Mouse (Mus musculus) hindbrain, embryonic 11.5 days (tissue): ENCODE data around the gene Tgfbi. TPM values are rescaled to one million over a fixed set of nuclear protein-coding genes. Genes with fewer than 3 reads are reported as not detected.

ENCODE experiments used
- ATAC-seq: fragments of 200-750 bp; cut with Nextera tagmentation; 2 replicates; pipeline ENCODE4 v1.8.0; 2017; ENCODE audit warnings: mild to moderate bottlenecking, moderate TSS enrichment, moderate library complexity; ENCODE audit not compliant: low FRiP score
- DNase-seq: peaks from one replicate; pipeline ENCODE4 v3.0.0-alpha.2; 2015; ENCODE audit warnings: low spot score
- H3K27ac ChIP-seq: fragments of 300-500 bp; sonication (generic); 2 replicates; pipeline ENCODE4 v1.5.1; 2014; ENCODE audit warnings: mild to moderate bottlenecking, low read depth, low read length
- H3K27me3 ChIP-seq: fragments of 300-500 bp; sonication (generic); 2 replicates; pipeline ENCODE4 v1.6.1; 2014; ENCODE audit warnings: mild to moderate bottlenecking, low read length, moderate library complexity, mixed read lengths; ENCODE audit not compliant: control insufficient read depth, insufficient read depth
- H3K36me3 ChIP-seq: fragments of 300-500 bp; sonication (generic); 2 replicates; pipeline ENCODE4 v1.6.1; 2014; ENCODE audit warnings: mild to moderate bottlenecking, low read length, moderate library complexity, mixed read lengths; ENCODE audit not compliant: control insufficient read depth, insufficient read depth
- H3K4me1 ChIP-seq: fragments of 300-500 bp; sonication (generic); replicated peaks from 2 replicates; pipeline ENCODE4 v1.6.1; 2014; ENCODE audit warnings: low read length, mixed read lengths; ENCODE audit not compliant: control insufficient read depth, insufficient read depth
- H3K4me2 ChIP-seq: fragments of 300-500 bp; sonication (generic); replicated peaks from 2 replicates; pipeline ENCODE4 v1.6.1; 2014; ENCODE audit warnings: mild to moderate bottlenecking, low read depth, low read length
- H3K4me3 ChIP-seq: fragments of 300-500 bp; sonication (generic); 2 replicates; pipeline ENCODE4 v1.5.1; 2014; ENCODE audit warnings: low read depth, low read length
- H3K9ac ChIP-seq: fragments of 300-500 bp; sonication (generic); 2 replicates; pipeline ENCODE4 v1.6.1; 2014; ENCODE audit warnings: low read depth, low read length
- H3K9me3 ChIP-seq: fragments of 300-500 bp; sonication (generic); 2 replicates; pipeline ENCODE4 v1.6.1; 2016; ENCODE audit warnings: low read length; ENCODE audit not compliant: control insufficient read depth
- WGBS: fragments of 180-500 bp; shearing (Covaris S2); extraction: QIAGEN DNeasy Blood & Tissue Kit; methylation state at CpG from one replicate; pipeline ENCODE4 v1.1.7; 2014; 5-methylcytosine and 5-hydroxymethylcytosine counted together
- polyA plus RNA-seq: library from polyadenylated mRNA; unstranded; fragments of >200 nt; fragmentation: Nextera tagmentation; extraction: Ambion mirVana; gene quantifications from 2 replicates; pipeline ENCODE4 v1.2.1, GENCODE M21; 2014

Gene Tgfbi
- polyA plus RNA-seq, 1 experiment from 2014 or later = 40.0 TPM

- no peaks in the 10 kb centered on the region for H3K9me3 ChIP-seq
- H3K27ac ChIP-seq = no peak overlapping the region
- H3K27me3 ChIP-seq = no peaks in the 10 kb centered on the region
- no peaks in the 10 kb centered on the region for H3K4me1 ChIP-seq
- H3K4me3 ChIP-seq = no peak overlapping the region
- no peaks in the 10 kb centered on the region for H3K36me3 ChIP-seq
- no peak overlapping the region for H3K4me2 ChIP-seq
- ATAC-seq (no peak), DNase-seq (no peak)
- WGBS = 83% methylated on average over 2 of the region's 2 CpGs
- H3K9ac ChIP-seq = no peak overlapping the region
Measured at GRCm38 (mm10) chr13:56591939-56592338, 17.4 kb upstream of the Tgfbi start.

- WGBS = 95% methylated on average over 5 of the region's 5 CpGs
Measured at GRCm38 (mm10) chr13:56593196-56593595, 16.1 kb upstream of the Tgfbi start.

GRCm38 (mm10) chr13:56593961-56594391, 15.3 kb upstream of the Tgfbi start:
- H3K27me3 ChIP-seq = no peaks in the 10 kb centered on the region
- H3K27ac ChIP-seq = no peak overlapping the region
- no peak for DNase-seq
- no peaks in the 10 kb centered on the region for H3K4me1 ChIP-seq
- H3K9me3 ChIP-seq = no peaks in the 10 kb centered on the region
- H3K4me3 ChIP-seq = no peak overlapping the region
- WGBS = 83% methylated on average over 7 of the region's 7 CpGs
- H3K9ac ChIP-seq = no peak overlapping the region
- no peak overlapping the region for H3K4me2 ChIP-seq
- H3K36me3 ChIP-seq = no peaks in the 10 kb centered on the region
- ATAC-seq = no peak

More at GRCm38 (mm10) chr13:56593196-56593595, 16.1 kb upstream of the Tgfbi start:
- H3K9me3 ChIP-seq = no peaks in the 10 kb centered on the region
- H3K9ac ChIP-seq = no peak overlapping the region
- no peak overlapping the region for H3K4me3 ChIP-seq
- H3K4me2 ChIP-seq = no peak overlapping the region
- no peak overlapping the region for H3K27ac ChIP-seq
- no peaks in the 10 kb centered on the region for H3K27me3 ChIP-seq
- DNase-seq (no peak), ATAC-seq (no peak)
- no peaks in the 10 kb centered on the region for H3K36me3 ChIP-seq
- H3K4me1 ChIP-seq = no peaks in the 10 kb centered on the region

- H3K9me3 ChIP-seq = no peaks in the 10 kb centered on the region
- H3K27me3 ChIP-seq = no peaks in the 10 kb centered on the region
- H3K4me3 ChIP-seq = no peak overlapping the region
- no peak overlapping the region for H3K27ac ChIP-seq
- H3K9ac ChIP-seq = no peak overlapping the region
- WGBS = 69% methylated on average over 8 of the region's 8 CpGs
- no peaks in the 10 kb centered on the region for H3K36me3 ChIP-seq
- H3K4me2 ChIP-seq = no peak overlapping the region
- H3K4me1 ChIP-seq = no peaks in the 10 kb centered on the region
- ATAC-seq = no peak
- DNase-seq = no peak
Measured at GRCm38 (mm10) chr13:56595246-56595645, 14.1 kb upstream of the Tgfbi start.

- no peak overlapping the region for H3K9ac ChIP-seq
- no peaks in the 10 kb centered on the region for H3K9me3 ChIP-seq
- WGBS = 81% methylated on average over 4 of the region's 4 CpGs
- ATAC-seq (no peak), DNase-seq (no peak)
- no peaks in the 10 kb centered on the region for H3K27me3 ChIP-seq
- H3K36me3 ChIP-seq = no peaks in the 10 kb centered on the region
- no peaks in the 10 kb centered on the region; the same call in 1 of the 2 replicates for H3K4me1 ChIP-seq
- H3K27ac ChIP-seq = no peak overlapping the region
- no peak overlapping the region for H3K4me3 ChIP-seq
- no peak overlapping the region for H3K4me2 ChIP-seq
Measured at GRCm38 (mm10) chr13:56597296-56597695, 12.0 kb upstream of the Tgfbi start.

- H3K4me3 ChIP-seq = no peak overlapping the region
- DNase-seq = no peak
- 67% methylated on average over 12 of the region's 12 CpGs for WGBS
- H3K36me3 ChIP-seq = no peaks in the 10 kb centered on the region
- no peaks in the 10 kb centered on the region for H3K9me3 ChIP-seq
- no peak overlapping the region for H3K4me2 ChIP-seq
- ATAC-seq = no peak
- no peaks in the 10 kb centered on the region; the same call in 1 of the 2 replicates for H3K4me1 ChIP-seq
- H3K27me3 ChIP-seq = no peaks in the 10 kb centered on the region
- H3K27ac ChIP-seq = no peak overlapping the region
- H3K9ac ChIP-seq = no peak overlapping the region
Measured at GRCm38 (mm10) chr13:56597831-56598612, 11.3 kb upstream of the Tgfbi start.

GRCm38 (mm10) chr13:56599511-56599910, 9.8 kb upstream of the Tgfbi start:
- no peak for ATAC-seq
- DNase-seq = no peak
- 88% methylated on average over 2 of the region's 2 CpGs for WGBS
- no peak overlapping the region for H3K9ac ChIP-seq
- no peak overlapping the region for H3K27ac ChIP-seq
- no peak overlapping the region for H3K4me3 ChIP-seq
- no peaks in the 10 kb centered on the region for H3K27me3 ChIP-seq
- no peaks in the 10 kb centered on the region; the same call in 1 of the 2 replicates for H3K4me1 ChIP-seq
- H3K9me3 ChIP-seq = no peaks in the 10 kb centered on the region
- no peak overlapping the region for H3K4me2 ChIP-seq
- no peaks in the 10 kb centered on the region for H3K36me3 ChIP-seq

- WGBS = 69% methylated on average over 10 of the region's 10 CpGs
- Histone ChIP-seq H3K4me2 (no peak overlapping the region), H3K9me3 (no peaks in the 10 kb centered on the region), H3K36me3 (no peaks in the 10 kb centered on the region), H3K27me3 (no peaks in the 10 kb centered on the region), H3K9ac (no peak overlapping the region), H3K4me1 (no peaks in the 10 kb centered on the region; the same call in 1 of the 2 replicates), H3K27ac (no peak overlapping the region), H3K4me3 (no peak overlapping the region)
- no peak for ATAC-seq
- DNase-seq = peak; percentile 36
Measured at GRCm38 (mm10) chr13:56600216-56600890, 9.0 kb upstream of the Tgfbi start.
